Mouse (Mus musculus) kidney, postnatal 36 days (tissue): ENCODE measurements at regions not wholly inside any gene's neighbourhood (a gene's known extent, or its start where the extent isn't known, plus 50 kb on each side); places are given as distances from the start of the nearest gene placed in this dataset.

Experiments
- DNase-seq, 2 experiments: peaks; one replicate each; pipeline ENCODE4 v3.0.0; 2021 to 2022; ENCODE audit warnings: mixed read lengths in 2 of 2

- peak; percentile 67 to 89 for DNase-seq
These were observed 99.0 kb upstream of the Slc7a12 start for GRCm38 (mm10) chr3:14381421-14381992.

- peak; percentile 13 to 32 for DNase-seq
These were observed 89.8 kb upstream of the Slc7a12 start for GRCm38 (mm10) chr3:14390656-14391055.

DNA sequence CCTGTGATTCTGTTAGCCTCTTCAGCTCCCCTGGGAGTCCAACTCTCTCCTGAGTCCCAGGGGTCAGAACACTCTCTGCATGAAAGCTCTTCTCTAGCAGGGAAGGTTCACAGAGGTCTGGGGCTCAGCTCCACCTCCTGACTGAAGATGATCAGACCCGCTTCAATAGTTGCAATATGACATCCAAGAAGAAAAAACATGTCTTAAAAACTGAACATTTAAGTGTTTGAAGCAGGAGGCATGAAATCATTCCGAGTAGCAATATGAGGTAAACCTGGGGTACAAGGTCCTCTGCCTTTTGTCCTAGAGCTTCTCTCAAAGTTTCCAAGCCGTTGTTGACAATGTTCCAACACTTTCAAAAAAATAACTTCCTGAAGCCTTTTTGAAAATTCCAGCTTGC is 81.8 kb upstream of the Slc7a12 start:
- DNase-seq, result peak in 1 of 2 experiments; percentile 30

DNA sequence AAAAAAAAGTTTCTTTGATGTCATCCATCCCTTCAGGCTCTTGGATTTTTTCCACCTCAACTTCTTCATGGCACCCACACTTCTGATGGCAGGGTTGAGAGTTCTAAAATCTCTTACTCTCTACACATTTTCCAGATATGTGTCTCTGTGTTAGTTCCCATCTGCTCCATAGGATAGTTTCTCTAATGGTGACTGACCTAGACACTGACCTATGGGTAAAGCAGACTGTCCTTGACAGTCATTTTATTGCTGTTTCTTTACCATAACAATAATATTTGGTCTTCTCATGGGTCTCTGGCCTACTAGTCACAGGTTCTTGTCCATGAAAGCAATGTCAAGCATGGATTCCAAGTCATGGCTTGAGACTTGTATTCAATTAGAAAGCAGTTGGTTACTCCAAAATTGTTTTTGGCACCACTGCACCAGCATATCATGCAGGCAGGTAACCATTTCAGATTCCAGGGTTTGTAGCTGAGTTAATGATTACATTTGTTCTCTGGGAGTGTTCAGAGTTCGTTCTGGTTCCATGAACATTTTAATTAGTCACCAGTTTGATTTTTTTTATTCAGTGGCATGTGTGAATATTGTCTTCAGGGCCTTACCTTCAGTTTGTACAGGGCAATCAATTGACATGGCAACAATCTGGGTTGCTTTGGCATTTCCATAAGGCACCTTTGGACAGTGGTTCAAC is 71.9 kb upstream of the Slc7a12 start:
- peak; percentile 53 to 89 for DNase-seq
